Mouse (Mus musculus) ES-E14 (cell line): ENCODE data around the gene Cacng6.

Source experiments
- CHD2 ChIP-seq: IDR thresholded peaks from 2 replicates; pipeline ENCODE4 v1.6.1; 2014; ENCODE audit warnings: mild to moderate bottlenecking, low read depth, low read length, inconsistent platforms
- MAFK ChIP-seq: IDR thresholded peaks from 2 replicates; pipeline ENCODE4 v1.6.1; 2014; ENCODE audit warnings: mild to moderate bottlenecking, low read depth, low read length, inconsistent platforms; ENCODE audit not compliant: insufficient read depth
- ZC3H11A ChIP-seq: IDR thresholded peaks from 2 replicates; pipeline ENCODE4 v1.6.1; 2012; ENCODE audit warnings: low read depth, mild to moderate bottlenecking, inconsistent platforms, low read length, borderline replicate concordance
- ZNF384 ChIP-seq: IDR thresholded peaks from 2 replicates; pipeline ENCODE4 v1.6.1; 2012; ENCODE audit warnings: low read depth, low read length, inconsistent platforms

GRCm38 (mm10) chr7:3440526-3440925, 16.5 kb downstream of the Cacng6 start:
- TF ChIP-seq ZNF384: no peak
- TF ChIP-seq MAFK: no peak
- no peak for TF ChIP-seq CHD2
- TF ChIP-seq ZC3H11A: no peak
